Mouse (Mus musculus) lung, postnatal 14 days (tissue): ENCODE data around the gene Olfr1441.

Experiments used
- DNase-seq: peaks from one replicate; pipeline ENCODE4 v3.0.0; 2021

Gene Olfr1441

DNA sequence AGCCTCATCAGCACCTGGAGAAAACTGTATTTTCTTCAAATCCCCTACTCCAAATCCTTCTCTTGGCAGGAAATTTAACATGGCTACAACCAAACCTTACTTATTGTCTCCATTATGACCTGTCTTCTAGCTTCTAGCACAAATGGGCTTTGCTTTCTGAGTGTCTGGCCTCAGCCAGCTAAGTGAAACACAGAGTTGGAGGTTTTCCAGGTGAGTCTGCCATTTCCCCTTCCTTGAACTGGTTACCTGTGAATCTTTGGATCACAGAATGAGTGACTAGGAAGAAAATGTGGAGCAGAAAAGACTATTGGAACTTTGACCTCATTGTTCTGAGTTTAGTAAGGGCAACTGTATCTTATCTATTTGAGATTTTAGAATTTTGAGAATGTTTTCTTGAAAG lies at the start of gene Olfr1441:
TSS of gene Olfr1441 (plus strand) at position 73 of the 400 bp plus-strand sequence.
- DNase-seq = no peak

DNA sequence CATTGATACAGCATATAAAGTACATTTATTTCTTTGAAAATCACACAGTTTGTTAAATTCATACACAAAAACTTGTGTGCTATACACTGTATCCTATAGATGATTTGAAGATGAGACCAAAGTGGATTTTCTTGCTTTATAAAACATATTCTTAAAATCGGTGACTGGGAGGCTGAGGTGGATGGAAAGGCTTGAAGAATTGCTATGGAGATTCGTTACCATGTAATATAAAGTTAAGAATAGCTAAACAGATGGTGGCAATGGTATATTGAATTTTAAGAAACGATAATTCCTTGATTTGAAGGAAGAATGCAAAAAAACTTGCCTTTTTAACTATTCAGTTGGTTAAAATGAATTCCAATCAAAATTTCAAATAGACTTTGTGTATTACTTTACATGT lies 44.2 kb upstream of the Olfr1441 start:
- no peak for DNase-seq

DNA sequence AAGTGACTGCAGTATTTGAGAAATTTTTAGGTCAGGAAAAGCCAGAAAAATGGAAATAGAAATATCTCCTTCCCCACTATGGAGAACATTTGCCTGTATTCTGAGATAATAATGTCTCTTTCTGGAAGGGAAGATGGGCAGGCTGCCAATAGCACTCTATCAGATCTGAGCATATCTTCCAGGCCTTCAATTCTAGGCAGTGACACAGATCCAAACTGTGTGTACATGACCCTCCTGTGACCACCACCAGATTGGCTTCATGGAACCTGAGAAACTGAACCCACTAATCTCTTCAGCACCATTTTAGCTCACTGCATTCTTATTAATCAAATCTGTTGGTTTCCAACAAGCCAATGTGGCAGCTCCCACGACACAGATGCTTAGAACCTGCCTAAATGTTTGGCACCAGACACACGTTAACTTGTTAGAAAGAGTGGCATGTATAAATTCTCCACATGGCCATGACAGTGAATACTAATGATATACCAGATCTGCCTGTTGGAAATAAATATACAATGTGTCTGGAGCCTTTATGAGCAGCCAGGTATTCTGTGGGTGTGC lies 42.7 kb upstream of the Olfr1441 start:
- no peak for DNase-seq

DNA sequence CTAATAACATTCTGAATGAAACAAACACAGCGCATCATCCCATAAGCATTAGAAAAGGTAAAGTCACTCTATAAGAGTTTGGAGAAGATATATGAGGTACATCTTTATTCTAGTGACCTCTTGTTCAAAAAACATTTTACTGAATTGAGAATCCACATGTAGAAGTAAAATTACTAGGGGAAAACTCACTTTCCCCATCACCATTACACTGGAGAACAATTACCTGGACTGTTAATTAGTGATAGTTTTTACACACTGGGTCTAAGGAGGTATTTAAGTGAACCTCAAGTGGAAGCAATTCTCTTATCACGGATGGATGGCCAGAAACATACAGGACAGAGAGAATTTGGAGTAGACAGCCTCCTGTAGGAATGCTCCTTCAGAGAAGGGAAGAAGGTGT lies 30.3 kb upstream of the Olfr1441 start, which contains the start of gene Olfr1440:
TSS of gene Olfr1440 (plus strand) at position 301 of the 400 bp plus-strand sequence.
- no peak for DNase-seq

DNA sequence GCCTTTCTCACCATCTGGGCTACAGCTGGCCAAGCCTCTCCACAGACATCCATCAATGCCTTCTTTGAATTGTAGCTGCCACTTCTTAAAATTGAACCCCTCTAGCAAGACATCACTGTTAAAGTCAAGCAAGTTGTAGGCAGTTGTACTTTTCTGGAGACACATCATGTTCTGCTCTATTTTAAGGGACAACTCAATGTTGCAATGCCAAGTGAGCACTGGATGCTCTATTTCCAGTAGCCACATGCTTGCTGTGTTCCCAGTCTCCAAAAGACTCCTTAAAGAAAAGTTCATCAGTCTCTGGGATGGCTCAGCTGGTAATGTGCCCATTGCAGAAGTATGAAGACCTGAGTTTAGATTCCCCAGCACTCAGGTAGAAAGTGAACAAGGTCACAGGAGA lies 3.5 kb upstream of the Olfr1441 start:
- no peak for DNase-seq

DNA sequence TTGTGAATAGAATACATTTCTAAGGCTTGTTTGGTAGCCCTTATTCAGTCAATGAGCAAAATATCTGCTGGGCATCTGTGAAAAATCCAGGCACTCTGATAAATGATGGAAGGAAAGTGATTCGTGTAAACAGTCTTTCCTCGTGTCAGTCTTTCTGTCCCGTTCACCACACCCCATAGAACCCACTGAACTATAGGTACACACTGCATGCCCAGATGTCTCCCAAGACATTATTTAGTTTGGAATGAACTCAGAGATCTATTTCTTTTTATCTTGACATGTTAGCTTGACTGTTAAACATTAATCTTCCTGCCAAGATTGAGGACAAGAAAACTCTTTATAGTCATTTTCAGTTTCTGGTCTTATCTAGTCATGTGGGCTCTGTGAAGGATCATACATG lies 1.1 kb downstream of the Olfr1441 start:
- no peak for DNase-seq

DNA sequence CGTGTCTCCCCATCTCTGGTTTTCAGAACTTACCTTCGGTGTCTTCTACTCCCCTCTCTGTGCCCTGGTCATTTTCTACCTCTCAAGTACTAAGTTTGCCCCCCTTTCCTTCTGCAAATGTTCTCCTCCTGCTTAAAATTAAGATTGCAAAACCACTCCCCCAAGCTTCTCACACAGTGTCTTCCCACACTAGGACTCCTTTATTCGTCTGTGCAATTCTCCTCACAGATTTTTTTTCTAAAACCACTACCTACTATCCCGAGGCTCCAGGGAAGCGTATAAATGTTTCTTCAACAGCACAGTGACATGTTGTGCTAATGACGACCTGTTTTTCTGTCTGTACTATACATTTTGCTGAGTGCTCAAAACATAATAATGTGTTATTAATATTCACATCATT lies 3.3 kb downstream of the Olfr1441 start:
- no peak for DNase-seq

DNA sequence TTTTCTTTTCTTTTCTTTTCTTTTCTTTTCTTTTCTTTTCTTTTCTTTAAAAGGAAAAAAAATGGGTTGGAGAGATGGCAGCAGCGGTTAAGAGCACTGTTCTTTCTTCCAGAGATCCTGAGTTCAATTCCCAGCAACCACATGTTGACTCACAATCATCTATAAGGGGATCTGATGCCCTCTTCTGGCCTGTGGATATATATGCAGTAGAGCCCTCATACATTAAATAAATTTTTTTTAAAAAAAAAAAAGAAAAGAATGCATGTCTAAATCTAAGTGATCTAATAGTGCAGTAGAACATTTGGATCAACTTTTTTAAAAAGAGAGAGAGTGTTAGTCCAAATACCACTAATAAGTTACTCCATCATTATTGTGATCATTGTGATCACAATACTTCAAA lies 4.4 kb downstream of the Olfr1441 start:
- DNase-seq = no peak

DNA sequence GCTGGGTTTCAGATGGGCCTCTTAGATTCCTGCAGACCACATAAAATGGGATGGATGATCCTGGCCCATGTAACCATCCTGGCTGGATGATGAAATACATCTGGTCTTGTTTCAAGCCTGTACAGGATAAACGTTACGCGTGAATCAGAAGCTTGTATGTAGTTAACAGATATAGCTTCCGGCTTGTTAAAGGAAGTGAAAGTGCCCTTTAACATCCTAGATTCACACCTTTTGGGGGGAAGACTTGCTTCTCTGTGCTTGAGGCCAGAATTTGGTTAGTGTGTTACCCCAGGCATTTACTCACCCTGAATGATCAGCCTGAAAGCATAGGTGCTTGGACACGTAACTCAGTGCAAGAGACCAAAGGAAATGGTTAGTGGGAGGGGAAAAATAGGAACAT lies 9.9 kb downstream of the Olfr1441 start:
- DNase-seq = no peak

DNA sequence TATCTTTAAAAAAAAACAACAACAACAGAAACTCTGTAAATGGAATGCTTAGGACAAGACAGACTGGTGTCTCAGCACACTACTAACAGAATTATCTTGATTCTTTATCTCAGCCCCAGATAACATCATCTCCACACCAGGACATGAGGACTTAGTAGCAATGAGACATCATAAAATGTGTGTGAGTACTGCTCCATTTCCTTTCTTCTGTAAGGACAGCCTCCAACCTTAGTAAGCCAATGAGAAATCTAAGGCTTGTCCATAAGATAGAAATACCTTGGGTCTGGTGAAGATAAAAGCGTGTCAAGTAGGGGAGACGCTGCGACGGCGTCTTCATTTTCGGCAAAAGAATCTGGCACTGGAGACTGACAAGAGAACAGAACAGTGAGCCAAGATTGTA lies 10.4 kb downstream of the Olfr1441 start, which contains the start of gene Pfpl:
TSS of gene Pfpl (plus strand) at position 301 of the 400 bp plus-strand sequence.
- DNase-seq = no peak

DNA sequence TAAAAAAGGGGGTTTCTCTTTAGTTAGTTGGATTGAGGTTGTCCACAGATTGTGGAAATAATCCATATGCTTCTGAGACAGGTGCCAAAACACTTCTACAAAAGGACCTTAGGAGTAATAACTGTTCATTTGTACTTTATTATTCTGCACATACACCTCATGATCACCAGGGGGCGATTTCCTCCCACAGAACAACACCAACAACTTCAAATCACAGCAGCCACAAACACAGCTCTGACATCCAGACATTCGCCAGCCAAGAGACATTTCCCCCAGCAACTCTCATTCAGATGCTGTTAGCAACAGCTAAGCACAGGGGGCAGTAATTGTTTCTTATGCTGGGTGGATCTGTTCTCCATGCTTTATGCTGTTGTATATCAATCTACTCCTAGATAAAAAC lies 15.8 kb downstream of the Olfr1441 start:
- DNase-seq = peak; percentile 47

DNA sequence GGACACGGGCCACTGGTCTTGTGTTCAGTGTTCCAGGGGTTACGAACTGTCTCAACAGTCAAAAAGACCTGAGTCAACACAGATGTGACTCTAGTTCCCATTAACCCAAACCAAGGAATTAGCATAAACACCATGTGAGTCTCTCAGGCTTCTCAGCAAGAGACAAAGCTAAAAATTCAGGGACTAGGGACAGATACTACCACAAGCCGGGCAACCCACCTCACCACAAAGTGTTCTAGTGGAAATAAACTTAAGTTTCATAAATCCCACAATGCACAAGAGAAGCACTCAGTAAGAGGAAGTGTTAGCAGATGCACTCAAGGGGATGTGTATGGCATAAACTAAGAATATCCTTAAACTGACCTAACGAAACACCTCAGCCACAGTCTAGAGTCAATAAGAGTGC lies 17.8 kb downstream of the Olfr1441 start:
- no peak for DNase-seq

DNA sequence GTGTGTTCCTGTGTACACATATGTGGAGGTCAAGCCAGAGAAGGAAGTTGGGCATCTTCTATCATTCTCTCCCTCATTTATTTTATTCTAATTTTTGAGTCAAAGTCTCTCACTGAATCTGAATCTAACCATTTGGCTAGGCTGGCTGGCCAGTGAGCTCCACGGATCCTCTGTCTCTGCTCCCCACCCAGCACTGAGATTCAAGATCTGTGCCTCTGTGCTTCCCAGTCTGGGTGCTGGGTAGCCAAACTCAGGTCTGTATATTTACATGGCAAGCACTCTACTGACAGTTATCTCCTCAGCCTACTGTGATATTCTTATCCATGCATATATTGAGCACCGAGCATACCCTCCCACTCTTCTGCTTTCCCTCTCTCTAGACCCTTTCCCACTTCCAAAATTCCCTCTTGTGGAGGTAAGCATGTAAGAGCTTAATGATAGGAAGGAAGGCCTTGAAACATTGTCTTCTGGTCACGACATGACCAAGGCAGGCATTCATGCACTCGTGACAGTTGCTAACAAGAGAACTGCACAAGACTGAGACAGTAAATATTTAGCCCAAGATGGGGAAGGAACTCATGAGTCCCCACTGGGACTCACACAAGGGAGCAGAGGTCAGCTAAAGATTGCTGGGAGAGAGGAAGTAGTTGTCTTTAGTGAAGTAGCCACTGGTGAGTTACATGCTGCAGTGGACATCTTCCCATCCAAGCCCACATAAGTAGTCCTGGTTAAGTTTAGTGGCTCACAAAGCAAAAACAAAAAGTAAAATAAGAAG lies 18.7 kb downstream of the Olfr1441 start:
- DNase-seq = no peak

DNA sequence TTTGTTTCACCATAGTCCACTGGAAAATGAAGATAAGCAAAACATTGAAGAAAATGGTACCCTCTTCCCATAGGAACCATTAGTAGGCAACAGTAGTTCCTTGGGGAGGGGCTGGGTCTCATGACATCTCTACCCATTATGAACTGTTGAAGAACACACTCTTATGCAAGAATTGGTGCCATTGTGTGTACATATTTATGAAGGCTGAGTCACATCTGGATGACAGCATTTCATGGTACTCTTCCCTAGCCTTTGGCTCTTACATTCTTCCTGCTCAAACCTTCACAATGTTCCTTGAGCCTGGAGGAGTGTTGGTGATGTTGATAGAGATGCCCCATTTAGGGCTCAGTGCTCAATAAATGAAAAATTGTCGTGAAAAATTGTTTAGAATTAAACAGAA lies 22.3 kb downstream of the Olfr1441 start:
- DNase-seq = no peak

DNA sequence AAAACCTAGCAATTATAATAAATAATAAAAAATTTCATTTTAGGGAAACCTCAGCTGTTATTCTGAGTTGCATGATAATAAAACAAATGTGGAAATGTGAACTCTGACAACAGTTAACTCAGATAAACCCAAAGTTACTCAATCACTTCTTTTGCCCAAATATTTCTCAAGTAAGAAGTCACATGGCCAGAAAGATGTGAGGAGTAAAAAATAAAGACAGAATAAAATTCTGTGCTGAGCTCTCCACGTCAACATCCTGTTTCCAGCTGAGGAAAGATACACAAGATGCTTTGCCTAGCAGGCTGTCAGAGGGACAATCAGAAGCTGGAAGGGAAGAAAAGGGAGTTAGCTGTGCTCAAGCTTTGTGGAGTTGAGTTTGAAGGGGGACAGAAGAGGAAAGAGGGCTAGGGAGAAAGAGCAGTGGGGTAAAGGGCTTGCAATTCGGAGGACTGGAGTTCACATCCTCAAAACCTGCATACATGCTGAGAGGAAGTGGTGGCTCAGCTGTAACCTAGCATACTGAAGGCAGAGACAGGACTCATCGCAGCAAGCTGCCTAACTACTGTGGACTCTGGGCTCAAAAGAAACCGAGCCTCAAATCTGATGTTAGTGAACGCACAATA lies 23.0 kb downstream of the Olfr1441 start:
- no peak for DNase-seq

DNA sequence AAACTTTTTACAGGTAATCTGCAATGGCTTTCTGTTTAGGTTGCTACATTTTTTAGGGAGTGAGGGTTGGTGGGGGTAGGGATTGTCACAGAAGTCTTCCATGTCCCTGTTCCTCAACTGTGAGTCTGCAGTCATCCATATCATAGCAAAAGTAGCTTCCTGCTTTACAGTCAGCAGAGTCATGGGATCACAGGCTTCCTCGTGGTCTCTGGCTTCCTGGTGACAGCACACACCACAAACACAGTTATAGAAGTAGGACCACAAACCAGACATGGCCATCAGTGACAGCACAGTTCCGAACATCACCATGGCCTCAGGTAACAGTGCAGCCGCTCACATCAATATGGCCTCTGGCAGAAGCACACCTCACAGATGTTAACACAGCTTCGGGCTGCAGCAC lies 25.3 kb downstream of the Olfr1441 start:
- DNase-seq = no peak

DNA sequence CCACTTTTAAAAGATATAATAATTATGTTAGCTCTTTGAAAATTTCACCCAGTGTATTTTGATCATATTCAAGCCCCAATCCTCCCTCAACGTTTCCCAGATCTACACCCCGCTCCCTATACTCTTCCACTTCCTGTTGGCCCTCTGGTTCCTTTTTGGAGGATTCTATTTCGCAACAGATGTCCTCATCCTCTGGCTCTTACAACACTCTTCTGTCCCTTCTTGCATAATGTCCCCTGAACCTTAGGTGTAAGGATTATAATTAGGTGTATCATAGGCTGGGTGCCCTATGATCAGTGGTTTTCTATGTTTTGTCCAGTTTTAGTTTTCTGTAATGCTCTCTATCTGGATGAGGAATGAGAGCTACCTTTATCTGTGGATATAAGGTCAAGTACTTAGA lies 27.8 kb downstream of the Olfr1441 start:
- DNase-seq = no peak

DNA sequence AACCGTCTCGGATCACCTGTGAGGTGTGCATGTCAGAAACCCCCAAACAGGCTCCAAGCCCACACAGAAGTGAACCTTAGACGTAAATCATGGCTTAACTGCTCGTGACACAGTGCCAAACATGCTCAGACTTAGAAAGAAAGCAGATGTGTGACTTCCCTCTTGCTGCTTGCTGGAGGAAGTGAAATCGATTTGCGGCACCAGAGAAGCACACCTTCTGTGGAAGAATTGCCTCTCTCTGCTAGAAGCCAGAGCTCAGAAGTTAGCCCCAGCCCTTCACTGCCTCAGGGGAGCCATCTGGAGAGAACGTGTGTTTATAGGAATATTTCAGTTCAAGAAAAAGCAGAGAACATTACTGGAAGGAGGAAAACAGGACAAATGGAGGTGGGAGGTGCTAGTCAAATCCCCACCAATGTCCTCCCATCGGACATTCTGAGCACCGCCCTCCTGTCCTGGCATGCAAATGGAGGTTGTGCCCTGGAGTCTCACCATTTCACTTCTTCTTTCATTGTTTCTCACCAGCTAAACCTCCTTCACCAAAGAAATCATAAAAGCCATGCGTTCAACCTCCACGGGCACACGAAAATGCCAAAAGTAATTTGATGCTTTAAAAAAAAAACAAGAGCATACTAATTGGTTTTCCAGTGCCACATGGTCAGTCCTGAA lies 40.3 kb downstream of the Olfr1441 start:
- no peak for DNase-seq

DNA sequence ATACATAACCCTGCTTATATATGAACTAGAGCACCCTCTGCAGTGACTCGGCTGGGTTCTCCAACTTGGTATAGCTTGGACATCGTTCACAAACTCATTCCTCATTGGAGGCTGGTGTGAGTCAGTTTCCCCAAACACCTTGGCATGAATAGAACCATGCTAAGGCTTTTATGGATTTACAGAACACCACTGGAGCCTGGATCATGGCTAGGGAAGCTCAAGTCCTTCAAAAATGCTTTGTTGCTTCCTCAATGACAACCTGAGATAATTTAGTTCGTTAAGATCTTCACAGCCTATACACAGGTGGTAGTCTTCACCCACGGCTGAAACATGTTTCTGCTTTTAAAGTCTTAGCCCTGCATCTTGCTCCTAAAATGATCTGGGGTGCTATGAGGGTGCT lies 42.3 kb downstream of the Olfr1441 start:
- DNase-seq = no peak

DNA sequence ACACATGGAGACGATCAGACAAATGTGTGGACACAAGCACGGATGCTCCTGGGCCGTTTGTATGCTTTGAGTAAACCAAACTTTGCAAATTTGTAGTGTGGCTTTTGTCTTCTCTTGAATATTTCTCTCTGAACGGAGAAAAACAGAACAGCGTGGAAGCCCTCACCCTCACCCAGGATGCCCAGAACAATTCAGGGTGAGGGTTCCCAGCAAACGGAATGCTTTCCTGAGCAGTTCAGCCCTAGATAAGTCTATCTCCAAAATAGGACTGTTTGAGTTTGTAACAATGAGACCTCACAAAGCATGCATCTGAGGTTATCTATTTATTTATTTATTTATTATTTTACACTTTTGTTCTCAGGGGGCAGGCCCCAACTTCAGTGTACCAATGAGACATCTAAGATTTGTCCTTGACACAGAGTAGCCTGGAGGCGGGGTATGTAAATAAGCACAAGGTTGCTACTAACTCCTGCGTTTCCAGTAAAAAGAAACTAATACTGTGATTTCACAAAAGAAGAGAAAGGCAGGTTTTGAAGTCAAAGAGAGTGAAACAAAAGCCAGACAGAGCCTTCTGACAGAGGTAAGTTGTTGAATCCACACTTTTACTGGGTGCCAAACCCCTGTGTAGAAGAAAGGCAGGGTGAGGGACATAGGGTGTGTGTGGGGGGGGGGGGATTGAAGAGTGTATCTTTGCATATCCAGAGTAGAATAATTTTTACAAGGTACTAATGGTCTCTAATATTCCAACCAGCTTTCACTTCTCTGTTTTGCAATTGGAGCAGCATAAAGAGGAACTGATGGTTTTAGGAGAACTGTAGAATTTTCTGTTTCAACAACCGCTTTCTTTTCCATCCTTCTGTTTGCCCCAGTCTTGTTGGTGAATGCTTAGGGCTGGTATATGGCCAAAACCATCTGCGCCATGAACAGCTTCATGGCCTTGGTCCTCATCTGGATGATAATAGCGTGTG lies 43.3 kb downstream of the Olfr1441 start, which contains the start of gene Mpeg1:
TSS of gene Mpeg1 (plus strand) at position 498 of the 968 bp plus-strand sequence.
- DNase-seq = no peak

DNA sequence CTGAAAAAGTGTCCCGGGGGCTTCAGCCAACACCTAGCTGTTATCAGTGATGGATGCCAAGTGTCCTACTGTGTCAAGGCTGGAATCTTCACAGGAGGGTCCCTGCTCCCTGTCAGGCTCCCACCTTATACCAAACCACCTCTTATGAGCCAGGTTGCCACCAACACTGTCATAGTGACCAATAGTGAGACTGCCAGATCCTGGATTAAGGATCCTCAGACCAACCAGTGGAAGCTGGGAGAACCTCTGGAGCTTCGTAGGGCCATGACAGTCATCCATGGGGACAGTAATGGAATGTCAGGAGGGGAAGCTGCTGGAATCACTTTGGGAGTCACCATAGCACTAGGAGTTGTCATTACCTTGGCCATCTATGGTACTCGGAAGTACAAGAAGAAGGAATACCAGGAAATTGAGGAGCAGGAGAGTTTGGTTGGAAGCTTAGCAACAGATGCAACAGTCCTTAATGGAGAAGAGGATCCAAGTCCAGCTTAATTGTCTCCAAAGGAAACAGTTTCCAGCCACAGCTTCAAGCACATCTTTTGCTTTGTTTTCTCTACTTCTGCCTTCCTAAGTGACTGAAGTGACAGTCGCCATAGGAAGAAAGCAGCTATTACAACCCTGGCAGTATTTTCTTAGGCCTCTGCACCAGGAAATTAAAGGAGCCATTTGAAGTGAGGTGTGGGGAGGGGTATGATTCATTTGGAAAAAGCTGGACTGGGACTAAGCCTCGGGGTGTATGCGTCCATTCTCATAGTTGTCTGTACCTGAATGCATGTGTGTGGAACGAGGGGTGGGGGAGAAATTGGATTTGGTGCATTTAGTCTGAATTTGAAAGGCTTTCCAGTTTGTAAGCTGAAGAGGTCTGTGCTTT lies 45.9 kb downstream of the Olfr1441 start:
- DNase-seq = no peak

DNA sequence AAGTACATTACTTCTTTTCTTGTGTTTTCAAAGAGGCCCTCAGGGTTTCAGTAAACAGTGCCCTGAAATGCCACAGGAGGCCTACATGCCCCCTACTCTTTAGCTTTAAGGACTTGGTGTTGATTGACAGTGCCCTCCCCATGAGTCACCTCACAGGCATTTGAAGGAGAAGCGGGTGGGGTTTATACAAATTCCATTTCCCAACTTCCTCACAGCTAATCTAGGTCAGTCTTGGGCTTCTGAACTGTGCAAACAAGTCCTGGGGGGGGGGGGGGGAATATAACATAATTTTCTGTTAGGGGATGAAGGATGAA lies 46.4 kb downstream of the Olfr1441 start:
- DNase-seq = peak; percentile 74
